Mouse (Mus musculus): ENCODE data around the gene Tmem143. TPM values are rescaled to one million over a fixed set of nuclear protein-coding genes. Genes with fewer than 3 reads are reported as not detected.

The Tmem143 gene
- polyA plus RNA-seq, 1 experiment from 2014 or later: 5.6 TPM

DNA sequence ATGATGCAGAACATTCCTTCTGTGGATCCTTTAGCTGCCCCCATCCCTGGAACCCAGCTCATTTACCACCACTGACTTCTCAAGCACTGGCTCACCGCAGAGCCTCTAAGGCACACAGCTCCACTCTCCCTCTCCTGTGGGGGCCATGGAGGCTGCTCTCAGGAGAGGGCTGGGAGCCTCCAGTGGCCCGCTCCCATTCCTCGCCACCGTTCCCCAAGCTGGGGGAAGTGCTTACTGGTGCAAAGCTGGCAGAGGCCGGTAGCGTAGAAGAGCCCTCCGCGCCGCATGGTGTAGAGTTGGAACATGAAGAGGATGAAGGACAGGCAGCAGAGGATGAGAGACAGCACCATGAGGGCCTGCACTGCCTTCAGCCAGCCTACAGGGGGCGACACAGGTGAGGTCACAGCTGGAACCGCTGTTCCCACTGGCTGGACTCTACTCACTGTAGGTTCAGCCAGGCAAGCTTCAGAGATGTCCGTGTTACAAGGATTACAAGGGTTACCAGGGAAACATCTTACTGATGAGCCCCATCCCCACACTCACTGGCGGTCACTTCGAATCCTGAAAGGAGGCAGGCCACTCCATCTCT, 22.4 kb downstream of the Tmem143 start:
- ATAC-seq (ENCODE audit: low read depth): no peak
- no peaks in the 10 kb centered on the region for H3K9me3 ChIP-seq (ENCODE audit: control insufficient read depth, low read length)
- H3K4me2 ChIP-seq (ENCODE audit: low read depth, low read length): no peak overlapping the region; the same call in 1 of the 2 replicates
- no peaks in the 10 kb centered on the region; the same call in 1 of the 2 replicates for H3K36me3 ChIP-seq (ENCODE audit: control insufficient read depth, insufficient read depth, low read length)
- H3K27me3 ChIP-seq (ENCODE audit: control insufficient read depth, insufficient read depth, low read depth, low read length): no peaks in the 10 kb centered on the region
- H3K27ac ChIP-seq (ENCODE audit: low read length): no peak overlapping the region; the same call in 1 of the 2 replicates
- H3K4me1 ChIP-seq (replicated peaks; ENCODE audit: control insufficient read depth, insufficient read depth, low read length): peaks cover 50% of the 10 kb centered on the region
- no peak overlapping the region for H3K9ac ChIP-seq (ENCODE audit: low read length)
- H3K4me3 ChIP-seq (ENCODE audit: low read length): no peak overlapping the region
- WGBS: 60% methylated on average over 14 of the region's 14 CpGs

- peak overlapping the region; percentile 58 for H3K4me3 ChIP-seq (ENCODE audit: low read length)
- no peaks in the 10 kb centered on the region for H3K27me3 ChIP-seq (ENCODE audit: control insufficient read depth, insufficient read depth, low read depth, low read length)
- peak overlapping the region; percentile 69 for H3K9ac ChIP-seq (ENCODE audit: low read length)
- H3K36me3 ChIP-seq (ENCODE audit: control insufficient read depth, insufficient read depth, low read length): no peaks in the 10 kb centered on the region; the same call in 1 of the 2 replicates
- 58% methylated on average over 4 of the region's 4 CpGs for WGBS
- H3K4me2 ChIP-seq (ENCODE audit: low read depth, low read length): peak overlapping the region; percentile 57
- no peaks in the 10 kb centered on the region for H3K9me3 ChIP-seq (ENCODE audit: control insufficient read depth, low read length)
- H3K4me1 ChIP-seq (replicated peaks; ENCODE audit: control insufficient read depth, insufficient read depth, low read length): peaks cover 50% of the 10 kb centered on the region
- no peak overlapping the region; the same call in 1 of the 2 replicates for H3K27ac ChIP-seq (ENCODE audit: low read length)
- no peak for ATAC-seq (ENCODE audit: low read depth)
These were observed 23.0 kb downstream of the Tmem143 start for GRCm38 (mm10) chr7:45919761-45920160.

GRCm38 (mm10) chr7:45920583-45921241, 24.0 kb downstream of the Tmem143 start:
- Histone ChIP-seq H3K9me3 (ENCODE audit: control insufficient read depth, low read length) (no peaks in the 10 kb centered on the region), H3K36me3 (ENCODE audit: control insufficient read depth, insufficient read depth, low read length) (no peaks in the 10 kb centered on the region; the same call in 1 of the 2 replicates), H3K27ac (ENCODE audit: low read length) (peak overlapping the region; percentile 90), H3K4me2 (ENCODE audit: low read depth, low read length) (peak overlapping the region; percentile 57), H3K9ac (ENCODE audit: low read length) (peak overlapping the region; percentile 69), H3K4me1 (replicated peaks; ENCODE audit: control insufficient read depth, insufficient read depth, low read length) (peaks cover 50% of the 10 kb centered on the region), H3K27me3 (ENCODE audit: control insufficient read depth, insufficient read depth, low read depth, low read length) (no peaks in the 10 kb centered on the region), H3K4me3 (ENCODE audit: low read length) (peak overlapping the region; percentile 58)
- no peak for ATAC-seq (ENCODE audit: low read depth)
- 21% methylated on average over 9 of the region's 9 CpGs for WGBS

DNA sequence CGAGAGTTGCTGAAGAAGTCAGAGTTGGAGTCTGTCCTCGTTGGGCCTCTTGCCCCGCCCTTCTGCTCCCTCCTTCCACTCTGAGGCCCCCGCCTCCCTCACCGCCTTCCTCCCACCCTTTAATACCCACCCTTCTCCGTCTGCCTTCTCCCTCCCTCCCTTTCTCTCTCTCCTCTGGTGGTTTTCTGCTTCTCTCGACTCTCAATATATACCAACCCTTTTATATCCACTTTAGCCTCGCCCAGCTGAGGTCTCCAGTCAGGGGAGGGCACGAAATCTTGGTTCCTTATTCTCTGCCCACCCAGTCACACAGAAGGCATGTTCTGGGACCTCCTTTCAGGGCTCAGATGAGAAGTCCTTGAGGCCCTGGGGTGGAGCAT, 24.5 kb downstream of the Tmem143 start, which contains the start of gene Emp3:
Gene Emp3, minus strand, starts transcription at position 163 of the 380 bp plus-strand sequence.
- Histone ChIP-seq H3K27ac (ENCODE audit: low read length) (peak within 1 kb of the TSS; percentile 97), H3K36me3 (ENCODE audit: control insufficient read depth, insufficient read depth, low read length) (no peaks in the 10 kb centered on the region; the same call in 1 of the 2 replicates), H3K9ac (ENCODE audit: low read length) (peak within 1 kb of the TSS; percentile 69), H3K4me2 (ENCODE audit: low read depth, low read length) (peak within 1 kb of the TSS; percentile 57), H3K9me3 (ENCODE audit: control insufficient read depth, low read length) (no peaks in the 10 kb centered on the region), H3K4me3 (ENCODE audit: low read length) (peak within 1 kb of the TSS; percentile 58), H3K4me1 (replicated peaks; ENCODE audit: control insufficient read depth, insufficient read depth, low read length) (peaks cover 45% of the 10 kb centered on the region), H3K27me3 (ENCODE audit: control insufficient read depth, insufficient read depth, low read depth, low read length) (no peaks in the 10 kb centered on the region)
- ATAC-seq (ENCODE audit: low read depth): 0 out of 2 replicates have a peak, but pooled peaks have one; percentile 6
- WGBS: 8% methylated on average over 9 of the region's 9 CpGs

DNA sequence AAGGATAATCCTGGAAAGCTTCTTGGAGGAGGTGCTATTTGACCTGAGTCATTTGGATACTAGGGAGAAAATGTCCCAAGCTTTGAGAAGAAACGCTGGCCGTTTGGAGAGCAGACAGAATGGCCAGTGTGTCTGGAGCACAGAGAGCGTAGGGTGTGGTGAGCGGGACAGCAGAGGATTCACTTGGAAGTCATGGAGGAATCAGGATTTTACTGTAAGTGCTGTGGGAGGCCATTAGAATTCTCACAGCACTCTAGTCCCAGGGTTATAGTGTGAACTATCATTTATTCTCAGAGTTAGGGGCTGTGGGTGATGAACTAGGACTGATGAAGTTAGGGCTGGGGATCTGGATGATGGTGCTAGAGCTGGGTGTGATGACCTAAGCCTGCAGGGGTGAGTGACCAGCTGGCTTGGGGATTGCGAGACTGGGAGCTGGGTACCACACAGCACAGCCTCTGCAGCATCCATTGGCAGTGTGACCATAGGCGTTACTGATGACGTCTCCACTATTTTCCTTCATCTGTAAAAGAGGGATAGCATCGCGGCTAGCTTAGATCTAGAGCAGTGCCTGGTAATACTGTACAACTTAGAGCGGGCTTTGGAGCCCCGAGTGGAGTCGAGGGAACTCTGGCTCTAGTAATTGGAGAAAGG, 25.3 kb downstream of the Tmem143 start:
- H3K9me3 ChIP-seq (ENCODE audit: control insufficient read depth, low read length): no peaks in the 10 kb centered on the region
- H3K4me2 ChIP-seq (ENCODE audit: low read depth, low read length): peak overlapping the region; percentile 79
- H3K4me1 ChIP-seq (replicated peaks; ENCODE audit: control insufficient read depth, insufficient read depth, low read length): peaks cover 38% of the 10 kb centered on the region
- peak overlapping the region; percentile 65 for H3K9ac ChIP-seq (ENCODE audit: low read length)
- peak overlapping the region; percentile 97 for H3K27ac ChIP-seq (ENCODE audit: low read length)
- no peak for ATAC-seq (ENCODE audit: low read depth)
- 78% methylated on average over 12 of the region's 12 CpGs for WGBS
- H3K36me3 ChIP-seq (ENCODE audit: control insufficient read depth, insufficient read depth, low read length): no peaks in the 10 kb centered on the region; the same call in 1 of the 2 replicates
- no peaks in the 10 kb centered on the region for H3K27me3 ChIP-seq (ENCODE audit: control insufficient read depth, insufficient read depth, low read depth, low read length)
- H3K4me3 ChIP-seq (ENCODE audit: low read length): peak overlapping the region; percentile 50; the same call in 1 of the 2 replicates

- H3K27ac ChIP-seq (ENCODE audit: low read length): peak overlapping the region; percentile 97
- H3K4me2 ChIP-seq (ENCODE audit: low read depth, low read length): peak overlapping the region; percentile 79
- H3K27me3 ChIP-seq (ENCODE audit: control insufficient read depth, insufficient read depth, low read depth, low read length): peaks cover 3% of the 10 kb centered on the region
- peak; percentile 91 for ATAC-seq (ENCODE audit: low read depth)
- WGBS: under 1% methylated on average over 37 of the region's 37 CpGs
- H3K9me3 ChIP-seq (ENCODE audit: control insufficient read depth, low read length): no peaks in the 10 kb centered on the region
- peak overlapping the region; percentile 50 for H3K4me3 ChIP-seq (ENCODE audit: low read length)
- H3K4me1 ChIP-seq (replicated peaks; ENCODE audit: control insufficient read depth, insufficient read depth, low read length): peaks cover 27% of the 10 kb centered on the region
- no peaks in the 10 kb centered on the region; the same call in 1 of the 2 replicates for H3K36me3 ChIP-seq (ENCODE audit: control insufficient read depth, insufficient read depth, low read length)
- H3K9ac ChIP-seq (ENCODE audit: low read length): peak overlapping the region; percentile 65
These were observed 26.4 kb downstream of the Tmem143 start for GRCm38 (mm10) chr7:45922928-45923761.

DNA sequence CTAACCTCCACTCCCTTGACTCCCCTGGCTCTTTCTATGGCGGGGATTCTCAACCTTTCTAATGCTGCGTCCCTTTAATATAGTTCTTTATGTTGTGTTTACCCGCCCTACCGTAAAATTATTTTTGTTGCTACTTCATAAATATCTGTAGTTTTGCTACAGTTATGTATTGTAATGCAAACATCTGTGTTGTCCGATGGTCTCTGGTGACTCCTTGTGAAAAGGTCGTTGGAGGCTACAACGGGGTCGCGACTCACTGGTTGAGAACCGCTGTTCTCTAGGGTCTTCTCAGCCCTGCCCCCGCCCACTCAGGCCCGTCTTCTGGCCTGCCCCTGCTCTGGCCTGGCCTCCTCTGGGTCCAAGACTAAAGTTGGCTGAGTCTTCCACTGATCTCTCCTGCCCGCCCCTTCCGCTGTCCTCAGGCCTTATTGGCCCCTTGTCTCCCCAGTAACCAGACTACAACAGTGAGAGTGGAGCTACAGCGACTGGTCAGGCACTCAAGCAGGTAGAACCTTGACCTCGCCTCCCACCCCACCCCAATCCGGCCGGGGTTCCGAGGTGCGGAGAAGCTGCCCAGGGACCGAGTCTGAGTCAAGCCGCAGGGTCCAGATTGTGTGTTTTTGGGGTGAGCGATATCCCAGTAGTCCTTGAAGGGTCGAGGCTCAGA, 27.2 kb downstream of the Tmem143 start, which contains the start of gene Ccdc114:
Gene Ccdc114, plus strand, starts transcription at position 311 of the 667 bp plus-strand sequence.
- Histone ChIP-seq H3K4me3 (ENCODE audit: low read length) (peak within 1 kb of the TSS; percentile 50), H3K9ac (ENCODE audit: low read length) (peak within 1 kb of the TSS; percentile 65), H3K27ac (ENCODE audit: low read length) (peak within 1 kb of the TSS; percentile 97), H3K4me2 (ENCODE audit: low read depth, low read length) (peak within 1 kb of the TSS; percentile 79), H3K9me3 (ENCODE audit: control insufficient read depth, low read length) (no peaks in the 10 kb centered on the region), H3K36me3 (ENCODE audit: control insufficient read depth, insufficient read depth, low read length) (no peaks in the 10 kb centered on the region), H3K27me3 (ENCODE audit: control insufficient read depth, insufficient read depth, low read depth, low read length) (peaks cover 4% of the 10 kb centered on the region), H3K4me1 (replicated peaks; ENCODE audit: control insufficient read depth, insufficient read depth, low read length) (peaks cover 27% of the 10 kb centered on the region)
- peak; percentile 64 for ATAC-seq (ENCODE audit: low read depth)
- 8% methylated on average over 24 of the region's 24 CpGs for WGBS

DNA sequence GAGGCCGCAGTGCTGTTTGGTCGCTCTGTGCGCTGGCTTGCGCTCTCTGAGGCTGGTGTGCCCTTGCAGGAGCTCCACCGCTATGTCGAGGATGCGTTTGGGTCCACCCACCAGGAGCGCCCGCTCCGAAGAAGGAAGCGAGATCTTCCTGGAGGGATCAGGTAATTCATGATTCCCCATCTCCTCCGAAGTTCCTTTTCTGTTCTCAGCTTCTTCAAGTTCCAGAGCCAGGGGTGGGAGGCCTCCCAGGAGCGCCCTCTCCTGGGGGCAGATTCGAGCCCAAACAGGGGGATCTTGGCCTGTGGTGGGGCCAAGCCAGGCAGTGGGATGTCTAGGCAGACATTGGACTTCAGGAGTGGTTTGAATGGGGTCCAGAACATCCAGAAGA, 27.7 kb downstream of the Tmem143 start:
- Histone ChIP-seq H3K9me3 (ENCODE audit: control insufficient read depth, low read length) (no peaks in the 10 kb centered on the region), H3K36me3 (ENCODE audit: control insufficient read depth, insufficient read depth, low read length) (no peaks in the 10 kb centered on the region), H3K4me2 (ENCODE audit: low read depth, low read length) (peak overlapping the region; percentile 79), H3K27ac (ENCODE audit: low read length) (peak overlapping the region; percentile 97), H3K4me1 (replicated peaks; ENCODE audit: control insufficient read depth, insufficient read depth, low read length) (peaks cover 23% of the 10 kb centered on the region), H3K9ac (ENCODE audit: low read length) (peak overlapping the region; percentile 45), H3K4me3 (ENCODE audit: low read length) (peak overlapping the region; percentile 50), H3K27me3 (ENCODE audit: control insufficient read depth, insufficient read depth, low read depth, low read length) (peaks cover 8% of the 10 kb centered on the region)
- WGBS: 20% methylated on average over 14 of the region's 14 CpGs
- no peak for ATAC-seq (ENCODE audit: low read depth)

Measured in lung, embryonic 16.5 days (tissue).